Mouse (Mus musculus): ENCODE measurements at regions not wholly inside any gene's neighbourhood (a gene's known extent, or its start where the extent isn't known, plus 50 kb on each side); places are given as distances from the start of the nearest gene placed in this dataset.

DNA sequence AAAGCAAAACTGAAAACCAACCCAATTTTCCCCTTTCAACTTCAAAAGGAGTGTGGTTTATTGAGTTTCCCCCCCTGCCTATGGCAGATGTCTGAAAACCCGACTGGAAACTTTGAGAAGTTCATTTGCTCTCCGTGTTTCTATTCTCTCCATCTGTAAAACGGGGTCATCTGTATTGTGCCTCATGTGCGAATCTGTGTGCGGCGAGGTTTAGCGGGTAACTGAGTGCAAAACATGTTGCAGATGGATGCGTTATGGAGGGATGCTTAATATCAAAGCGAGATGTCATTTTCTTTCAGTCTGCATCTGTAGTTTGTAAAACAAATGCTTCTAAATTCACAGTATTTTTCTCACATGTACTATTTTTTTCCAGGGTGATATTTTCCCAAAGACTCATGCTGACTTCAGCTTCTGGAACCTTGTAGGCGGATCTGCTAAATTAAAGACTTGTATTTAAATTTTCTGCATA is 95.7 kb upstream of the Trp63 start:
- WGBS = 86% methylated on average over 10 of the region's 10 CpGs
- Histone ChIP-seq H3K36me3 (ENCODE audit: insufficient read depth, low read length) (no peaks in the 10 kb centered on the region), H3K9ac (replicated peaks; ENCODE audit: low read length, poor library complexity, severe bottlenecking) (no peak overlapping the region), H3K27ac (ENCODE audit: low read depth, low read length) (no peak overlapping the region), H3K27me3 (ENCODE audit: insufficient read depth, low read length) (no peaks in the 10 kb centered on the region), H3K4me1 (ENCODE audit: insufficient read depth, low read length) (no peaks in the 10 kb centered on the region), H3K4me3 (ENCODE audit: low read depth, low read length) (no peak overlapping the region), H3K4me2 (ENCODE audit: low read depth, low read length, poor library complexity, severe bottlenecking) (no peak overlapping the region), H3K9me3 (ENCODE audit: low read length) (no peaks in the 10 kb centered on the region)
- ATAC-seq (ENCODE audit: low FRiP score) = no peak
- no peak for TF ChIP-seq CTCF (IDR thresholded peaks at IDR 0.05)
- DNase-seq (ENCODE audit: low spot score) = no peak

DNA sequence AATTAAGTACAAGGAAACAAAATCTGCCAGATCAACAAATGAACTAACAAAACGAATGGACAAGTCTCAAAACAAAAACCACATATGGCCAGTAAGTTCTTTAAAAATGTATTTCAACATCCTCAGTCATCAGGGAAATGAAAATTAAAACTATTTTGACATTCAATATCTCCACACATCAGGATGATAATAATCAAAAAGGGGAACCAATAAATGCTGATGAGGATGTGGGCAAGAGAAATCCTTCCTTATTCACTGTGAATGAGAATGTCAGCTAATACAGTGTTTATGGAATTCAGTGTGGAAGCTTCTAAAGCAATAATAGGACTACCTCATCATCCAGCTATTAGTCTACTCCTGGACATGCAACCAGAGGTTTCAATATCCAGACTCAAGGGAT is 86.1 kb upstream of the Trp63 start:
- no peak overlapping the region for H3K27ac ChIP-seq (ENCODE audit: low read depth, low read length)
- no peaks in the 10 kb centered on the region for H3K27me3 ChIP-seq (ENCODE audit: insufficient read depth, low read length)
- H3K36me3 ChIP-seq (ENCODE audit: insufficient read depth, low read length) = no peaks in the 10 kb centered on the region
- H3K4me3 ChIP-seq (ENCODE audit: low read depth, low read length) = no peak overlapping the region
- DNase-seq (ENCODE audit: low spot score) (no peak), ATAC-seq (ENCODE audit: low FRiP score) (no peak)
- TF ChIP-seq CTCF (IDR thresholded peaks at IDR 0.05) = no peak
- WGBS = 78% methylated on average over 1 of the region's 1 CpGs
- no peaks in the 10 kb centered on the region for H3K9me3 ChIP-seq (ENCODE audit: low read length)
- H3K4me1 ChIP-seq (ENCODE audit: insufficient read depth, low read length) = no peaks in the 10 kb centered on the region
- H3K9ac ChIP-seq (replicated peaks; ENCODE audit: low read length, poor library complexity, severe bottlenecking) = no peak overlapping the region
- H3K4me2 ChIP-seq (ENCODE audit: low read depth, low read length, poor library complexity, severe bottlenecking) = no peak overlapping the region

DNA sequence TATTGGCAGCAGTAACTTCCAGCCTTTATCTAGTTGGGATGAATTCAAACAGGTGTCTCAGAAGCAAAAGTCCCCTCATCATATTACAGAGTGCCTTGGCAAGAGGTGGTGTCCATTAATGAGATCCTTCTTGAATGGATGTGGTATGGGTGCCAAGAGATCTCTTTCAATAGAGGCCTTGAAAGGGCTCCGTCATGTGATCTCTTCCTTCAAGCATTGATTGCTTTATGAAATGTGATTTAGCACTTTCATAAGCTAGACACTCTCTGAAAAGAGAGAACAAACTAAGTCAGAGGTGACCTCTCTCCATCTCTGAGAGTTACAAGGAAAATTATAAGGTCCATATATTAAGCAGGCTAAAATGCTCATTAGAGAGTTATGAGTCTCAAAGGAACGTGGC is 80.4 kb upstream of the Trp63 start:
- Histone ChIP-seq H3K4me1 (ENCODE audit: insufficient read depth, low read length) (no peaks in the 10 kb centered on the region), H3K4me3 (ENCODE audit: low read depth, low read length) (no peak overlapping the region), H3K9me3 (ENCODE audit: low read length) (no peaks in the 10 kb centered on the region), H3K9ac (replicated peaks; ENCODE audit: low read length, poor library complexity, severe bottlenecking) (no peak overlapping the region), H3K4me2 (ENCODE audit: low read depth, low read length, poor library complexity, severe bottlenecking) (no peak overlapping the region), H3K36me3 (ENCODE audit: insufficient read depth, low read length) (no peaks in the 10 kb centered on the region), H3K27me3 (ENCODE audit: insufficient read depth, low read length) (no peaks in the 10 kb centered on the region), H3K27ac (ENCODE audit: low read depth, low read length) (no peak overlapping the region)
- no peak for ATAC-seq (ENCODE audit: low FRiP score)
- TF ChIP-seq CTCF (IDR thresholded peaks at IDR 0.05) = no peak
- WGBS = 92% methylated on average over 2 of the region's 2 CpGs
- no peak for DNase-seq (ENCODE audit: low spot score)

DNA sequence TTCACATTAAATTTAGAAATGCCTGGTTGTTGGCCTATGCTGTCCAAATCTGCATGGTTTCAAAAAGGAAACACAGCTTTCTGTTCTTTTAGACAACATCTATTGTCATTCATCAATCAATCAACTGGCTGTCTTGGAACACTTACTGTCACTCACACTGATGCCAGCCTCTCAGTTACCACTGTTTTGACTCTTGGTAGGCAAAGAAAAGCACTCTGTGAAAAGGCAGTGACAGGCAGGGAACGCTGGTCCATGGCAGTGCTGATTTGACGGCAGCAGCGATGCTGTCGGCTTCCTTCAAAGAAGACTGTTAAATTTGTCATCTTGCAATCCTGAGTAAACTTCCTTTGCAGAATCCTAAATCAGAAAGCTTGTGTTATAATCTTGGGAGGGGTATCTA is 68.3 kb upstream of the Trp63 start:
- Histone ChIP-seq H3K27ac (ENCODE audit: low read depth, low read length) (no peak overlapping the region), H3K27me3 (ENCODE audit: insufficient read depth, low read length) (no peaks in the 10 kb centered on the region), H3K4me3 (ENCODE audit: low read depth, low read length) (no peak overlapping the region), H3K9me3 (ENCODE audit: low read length) (no peaks in the 10 kb centered on the region), H3K9ac (replicated peaks; ENCODE audit: low read length, poor library complexity, severe bottlenecking) (no peak overlapping the region), H3K4me2 (ENCODE audit: low read depth, low read length, poor library complexity, severe bottlenecking) (no peak overlapping the region), H3K4me1 (ENCODE audit: insufficient read depth, low read length) (no peaks in the 10 kb centered on the region), H3K36me3 (ENCODE audit: insufficient read depth, low read length) (no peaks in the 10 kb centered on the region)
- WGBS = 65% methylated on average over 4 of the region's 4 CpGs
- no peak for TF ChIP-seq CTCF (IDR thresholded peaks at IDR 0.05)
- no peak for ATAC-seq (ENCODE audit: low FRiP score)
- no peak for DNase-seq (ENCODE audit: low spot score)

DNA sequence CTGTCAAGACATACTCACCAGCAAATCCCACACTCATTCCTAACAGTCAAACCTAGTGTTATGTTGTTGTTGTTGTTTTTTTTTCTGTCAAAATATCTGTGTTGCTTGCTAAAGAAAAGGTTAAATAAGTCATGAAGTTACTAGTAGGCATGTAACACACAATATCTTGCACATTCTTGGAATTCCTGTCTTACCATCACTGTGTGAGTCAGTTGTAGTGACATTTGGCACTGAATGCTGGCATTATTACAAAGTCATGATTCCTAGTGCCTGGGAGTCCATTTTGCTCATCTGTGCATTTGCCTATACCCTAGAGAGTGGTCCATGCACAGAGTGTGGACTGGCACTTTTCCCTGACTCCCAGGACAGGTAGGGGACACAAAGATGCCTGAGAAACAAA is 67.9 kb upstream of the Trp63 start:
- TF ChIP-seq CTCF (IDR thresholded peaks at IDR 0.05) = no peak
- Histone ChIP-seq H3K27ac (ENCODE audit: low read depth, low read length) (no peak overlapping the region), H3K4me2 (ENCODE audit: low read depth, low read length, poor library complexity, severe bottlenecking) (no peak overlapping the region), H3K27me3 (ENCODE audit: insufficient read depth, low read length) (no peaks in the 10 kb centered on the region), H3K4me1 (ENCODE audit: insufficient read depth, low read length) (no peaks in the 10 kb centered on the region), H3K4me3 (ENCODE audit: low read depth, low read length) (no peak overlapping the region), H3K36me3 (ENCODE audit: insufficient read depth, low read length) (no peaks in the 10 kb centered on the region), H3K9ac (replicated peaks; ENCODE audit: low read length, poor library complexity, severe bottlenecking) (no peak overlapping the region), H3K9me3 (ENCODE audit: low read length) (no peaks in the 10 kb centered on the region)
- ATAC-seq (ENCODE audit: low FRiP score) = no peak
- no peak for DNase-seq (ENCODE audit: low spot score)

DNA sequence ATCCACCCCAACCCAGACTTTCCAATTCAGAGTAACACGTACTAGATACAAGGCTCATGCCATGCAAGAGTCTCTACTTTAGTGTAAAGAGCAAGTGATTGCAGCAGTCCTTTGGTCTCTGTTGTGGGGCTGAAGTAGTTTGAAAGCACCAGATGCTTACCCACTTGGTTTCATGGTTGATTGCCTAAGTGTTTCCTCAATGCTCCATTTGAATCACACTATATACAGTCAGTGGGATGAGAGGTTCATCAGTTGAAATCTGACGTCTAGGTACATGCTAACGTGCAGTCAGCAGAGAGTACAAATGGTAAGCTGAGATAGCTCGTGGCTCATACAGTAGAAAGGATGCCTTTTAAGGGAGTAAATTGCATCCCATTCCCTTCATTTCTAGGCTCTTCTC is 64.7 kb upstream of the Trp63 start:
- H3K9me3 ChIP-seq (ENCODE audit: low read length) = no peaks in the 10 kb centered on the region
- 79% methylated on average over 4 of the region's 4 CpGs for WGBS
- H3K27ac ChIP-seq (ENCODE audit: low read depth, low read length) = no peak overlapping the region
- H3K9ac ChIP-seq (replicated peaks; ENCODE audit: low read length, poor library complexity, severe bottlenecking) = no peak overlapping the region
- H3K27me3 ChIP-seq (ENCODE audit: insufficient read depth, low read length) = no peaks in the 10 kb centered on the region
- H3K4me3 ChIP-seq (ENCODE audit: low read depth, low read length) = no peak overlapping the region
- H3K36me3 ChIP-seq (ENCODE audit: insufficient read depth, low read length) = no peaks in the 10 kb centered on the region
- TF ChIP-seq CTCF (IDR thresholded peaks at IDR 0.05) = no peak
- H3K4me2 ChIP-seq (ENCODE audit: low read depth, low read length, poor library complexity, severe bottlenecking) = no peak overlapping the region
- DNase-seq (ENCODE audit: low spot score) (no peak), ATAC-seq (ENCODE audit: low FRiP score) (no peak)
- H3K4me1 ChIP-seq (ENCODE audit: insufficient read depth, low read length) = no peaks in the 10 kb centered on the region

DNA sequence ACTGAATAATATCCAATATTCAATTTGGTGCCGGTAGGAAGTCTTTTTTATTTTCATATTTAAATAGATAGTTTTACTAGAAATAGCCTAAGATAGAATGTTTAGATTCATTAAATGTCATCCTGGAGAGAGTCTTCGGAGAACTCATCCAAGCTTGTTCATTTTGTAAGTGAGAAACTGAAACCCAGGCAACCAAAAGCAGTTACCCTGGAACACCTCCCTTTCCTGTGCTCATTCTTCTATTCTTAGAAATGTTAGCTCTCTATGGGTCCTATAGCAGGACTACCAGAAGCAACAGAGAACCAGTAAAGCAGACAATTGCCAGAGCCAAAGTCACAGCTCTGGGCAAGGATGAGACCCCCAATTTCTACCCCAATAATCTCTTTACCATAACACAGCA is 60.9 kb upstream of the Trp63 start:
- no peaks in the 10 kb centered on the region for H3K9me3 ChIP-seq (ENCODE audit: low read length)
- no peaks in the 10 kb centered on the region for H3K36me3 ChIP-seq (ENCODE audit: insufficient read depth, low read length)
- 86% methylated on average over 2 of the region's 2 CpGs for WGBS
- no peak overlapping the region for H3K9ac ChIP-seq (replicated peaks; ENCODE audit: low read length, poor library complexity, severe bottlenecking)
- no peak overlapping the region for H3K4me2 ChIP-seq (ENCODE audit: low read depth, low read length, poor library complexity, severe bottlenecking)
- no peak overlapping the region for H3K4me3 ChIP-seq (ENCODE audit: low read depth, low read length)
- DNase-seq (ENCODE audit: low spot score) (no peak), ATAC-seq (ENCODE audit: low FRiP score) (no peak)
- H3K27me3 ChIP-seq (ENCODE audit: insufficient read depth, low read length) = no peaks in the 10 kb centered on the region
- H3K27ac ChIP-seq (ENCODE audit: low read depth, low read length) = no peak overlapping the region
- H3K4me1 ChIP-seq (ENCODE audit: insufficient read depth, low read length) = no peaks in the 10 kb centered on the region
- no peak for TF ChIP-seq CTCF (IDR thresholded peaks at IDR 0.05)

Measured in midbrain, postnatal 0 days (tissue).